ENCODE assay signal across 27 mouse cellular contexts in genomic region chr17:84896572-84896971, GRCm38 (mm10). TPM values are rescaled to one million over a fixed set of nuclear protein-coding genes. Genes with fewer than 3 reads are reported as not detected.
DNase-seq lines count a peak whose midpoint lies in the region; ATAC-seq and TF ChIP-seq lines count a peak whose summit lies in the region.
"Had no signal": no experiment of that assay in that cellular context is flagged by ENCODE, and none has a peak within 500 bp of the region (broad histone marks: within the 10 kb centered on the region; RNA-seq: fewer than 3 reads in every experiment).

No protein-coding gene starts in this region.

- TF ChIP-seq EP300 in liver, postnatal 0 days (IDR thresholded peaks at IDR 0.05; ENCODE audit: low read depth) = no peak

- no peaks in the 10 kb centered on the region for H3K27me3 ChIP-seq in kidney, adult 2 months (replicated peaks; ENCODE audit: control insufficient read depth, insufficient read depth, low read length)
- no peaks in the 10 kb centered on the region for H3K27me3 ChIP-seq in kidney, embryonic 16.5 days (ENCODE audit: insufficient read depth, low read length)
- H3K27me3 ChIP-seq in liver, embryonic 15.5 days = no peaks in the 10 kb centered on the region
- H3K27me3 ChIP-seq in liver, postnatal 0 days (ENCODE audit: insufficient read depth, low read length) = no peaks in the 10 kb centered on the region
- H3K27me3 ChIP-seq in forebrain, embryonic 10.5 days (ENCODE audit: poor library complexity, severe bottlenecking) = no peaks in the 10 kb centered on the region
- H3K27me3 ChIP-seq: CH12.LX; embryonic facial prominence, embryonic 13.5 days; embryonic facial prominence, embryonic 15.5 days; forebrain, embryonic 13.5 days; forebrain, embryonic 15.5 days; Patski had no signal

- H3K4me1 ChIP-seq in kidney, adult 2 months (ENCODE audit: control insufficient read depth, insufficient read depth, low read length) = peaks cover 13% of the 10 kb centered on the region
- 0 out of 2 replicates have a peak, but pooled peaks cover 7% of the 10 kb centered on the region for H3K4me1 ChIP-seq in kidney, embryonic 16.5 days (ENCODE audit: insufficient read depth, low read length)
- H3K4me1 ChIP-seq in liver, embryonic 15.5 days (replicated peaks) = peaks cover 33% of the 10 kb centered on the region
- peaks cover 6% of the 10 kb centered on the region; the same call in 1 of the 2 replicates for H3K4me1 ChIP-seq in liver, postnatal 0 days (ENCODE audit: insufficient read depth)
- no peaks in the 10 kb centered on the region for H3K4me1 ChIP-seq in forebrain, embryonic 10.5 days
- H3K4me1 ChIP-seq: embryonic facial prominence, embryonic 13.5 days; embryonic facial prominence, embryonic 15.5 days; forebrain, embryonic 13.5 days had no signal

- no peaks in the 10 kb centered on the region for H3K9me3 ChIP-seq in kidney, embryonic 16.5 days (ENCODE audit: low read length)
- H3K9me3 ChIP-seq in liver, embryonic 15.5 days (replicated peaks) = 0 out of 2 replicates have a peak, but pooled peaks cover 5% of the 10 kb centered on the region
- no peaks in the 10 kb centered on the region for H3K9me3 ChIP-seq in liver, postnatal 0 days (ENCODE audit: low read length)
- H3K9me3 ChIP-seq in forebrain, embryonic 10.5 days = no peaks in the 10 kb centered on the region
- H3K9me3 ChIP-seq: embryonic facial prominence, embryonic 13.5 days; embryonic facial prominence, embryonic 15.5 days; forebrain, embryonic 13.5 days; forebrain, embryonic 15.5 days had no signal

- peak; percentile 47 for DNase-seq in kidney, adult 2 months
- no peak for DNase-seq in liver
- DNase-seq in liver, postnatal 0 days = no peak
- DNase-seq in forebrain, embryonic 10.5 days (ENCODE audit: extremely low spot score, low spot score) = no peak
- DNase-seq: adrenal gland, adult 8-10 months; adrenal gland, postnatal 14 days; adrenal gland, postnatal 36 days; B cell, adult 2 months; cerebellum, adult 11-12 months; cerebellum, adult 2 months; cerebellum, adult 9-10 months; cerebellum, postnatal 10 days; cerebellum, postnatal 25 days; embryo, embryonic 11 days; forebrain, postnatal 0 days had no signal

- no peak for TF ChIP-seq CTCF in kidney, adult 2 months (conservative IDR thresholded peaks at IDR 0.05; ENCODE audit: insufficient read depth, insufficient read length, low read depth, low read length)
- no peak for TF ChIP-seq CTCF in liver, postnatal 0 days (IDR thresholded peaks at IDR 0.05; ENCODE audit: low read depth)

- ATAC-seq in kidney, embryonic 16.5 days (ENCODE audit: low FRiP score, low TSS enrichment) = no peak
- no peak for ATAC-seq in liver, embryonic 15.5 days (ENCODE audit: insufficient read depth)
- ATAC-seq in liver, postnatal 0 days = no peak; the same call in 1 of the 2 replicates
- ATAC-seq: activated CD4-positive, CD25-positive, alpha-beta regulatory T cell, adult 4 months; CD4-positive, CD25-positive, alpha-beta regulatory T cell, adult 4 months; forebrain, embryonic 13.5 days; forebrain, embryonic 15.5 days; forebrain, postnatal 0 days; Patski had no signal

- H3K9ac ChIP-seq in kidney, embryonic 16.5 days (replicated peaks; ENCODE audit: low read length) = no peak overlapping the region
- no peak overlapping the region for H3K9ac ChIP-seq in liver, embryonic 15.5 days
- H3K9ac ChIP-seq in liver, postnatal 0 days (replicated peaks) = no peak overlapping the region
- H3K9ac ChIP-seq: embryonic facial prominence, embryonic 13.5 days; embryonic facial prominence, embryonic 15.5 days; forebrain, embryonic 13.5 days; forebrain, embryonic 15.5 days; forebrain, postnatal 0 days had no signal

- H3K4me2 ChIP-seq in kidney, embryonic 16.5 days (replicated peaks; ENCODE audit: low read depth, low read length) = no peak overlapping the region
- no peak overlapping the region for H3K4me2 ChIP-seq in liver, embryonic 15.5 days
- H3K4me2 ChIP-seq in liver, postnatal 0 days (ENCODE audit: low read depth, low read length) = no peak overlapping the region; the same call in 1 of the 2 replicates
- H3K4me2 ChIP-seq: embryonic facial prominence, embryonic 13.5 days; embryonic facial prominence, embryonic 15.5 days; forebrain, embryonic 13.5 days; forebrain, embryonic 15.5 days had no signal

- WGBS in kidney, adult 2 months = 45% methylated on average over 5 of the region's 5 CpGs
- 74% methylated on average over 5 of the region's 5 CpGs for WGBS in kidney, embryonic 16.5 days
- WGBS in liver, embryonic 15.5 days (ENCODE audit: insufficient replicate concordance) = 69% methylated on average over 5 of the region's 5 CpGs
- 69% methylated on average over 5 of the region's 5 CpGs for WGBS in liver, postnatal 0 days (ENCODE audit: insufficient replicate concordance)
- 92% methylated on average over 5 of the region's 5 CpGs for WGBS in forebrain, embryonic 10.5 days

- no peaks in the 10 kb centered on the region for H3K36me3 ChIP-seq in kidney, adult 2 months (ENCODE audit: control insufficient read depth, insufficient read depth, low read length)
- no peaks in the 10 kb centered on the region for H3K36me3 ChIP-seq in kidney, embryonic 16.5 days (ENCODE audit: insufficient read depth, low read length)
- no peaks in the 10 kb centered on the region for H3K36me3 ChIP-seq in liver, embryonic 15.5 days (replicated peaks)
- no peaks in the 10 kb centered on the region for H3K36me3 ChIP-seq in liver, postnatal 0 days (replicated peaks; ENCODE audit: insufficient read depth, low read length)
- H3K36me3 ChIP-seq in forebrain, embryonic 10.5 days (replicated peaks) = no peaks in the 10 kb centered on the region
- H3K36me3 ChIP-seq: embryonic facial prominence, embryonic 13.5 days; embryonic facial prominence, embryonic 15.5 days; forebrain, embryonic 15.5 days; G1E had no signal

- no peak overlapping the region for H3K27ac ChIP-seq in kidney, adult 2 months (ENCODE audit: insufficient read depth, low read depth, low read length)
- no peak overlapping the region for H3K27ac ChIP-seq in kidney, embryonic 16.5 days (ENCODE audit: low read length)
- peak overlapping the region; percentile 33; the same call in 1 of the 2 replicates for H3K27ac ChIP-seq in liver, embryonic 15.5 days (replicated peaks)
- peak overlapping the region; percentile 70 for H3K27ac ChIP-seq in liver, postnatal 0 days (ENCODE audit: low read depth)
- H3K27ac ChIP-seq in forebrain, embryonic 10.5 days = no peak overlapping the region
- H3K27ac ChIP-seq: embryonic facial prominence, embryonic 13.5 days; embryonic facial prominence, embryonic 15.5 days; forebrain, embryonic 13.5 days; forebrain, embryonic 15.5 days had no signal

- no peak for TF ChIP-seq POLR2A in kidney, adult 2 months (IDR thresholded peaks at IDR 0.05; ENCODE audit: low read depth, low read length)

- no peak overlapping the region for H3K4me3 ChIP-seq in kidney, adult 2 months (ENCODE audit: insufficient read depth, low read depth, low read length)
- H3K4me3 ChIP-seq in kidney, embryonic 16.5 days (ENCODE audit: low read length) = no peak overlapping the region
- H3K4me3 ChIP-seq in liver, embryonic 15.5 days (replicated peaks) = no peak overlapping the region
- H3K4me3 ChIP-seq in liver, postnatal 0 days (ENCODE audit: low read depth, low read length) = no peak overlapping the region
- H3K4me3 ChIP-seq in forebrain, embryonic 10.5 days = no peak overlapping the region
- H3K4me3 ChIP-seq: embryonic facial prominence, embryonic 13.5 days; embryonic facial prominence, embryonic 15.5 days; erythroblast, embryonic 14.5 days; forebrain, embryonic 13.5 days; forebrain, embryonic 15.5 days had no signal

RNA-seq across cellular contexts. Expression of gene Ppm1b, which starts 60.0 kb away (rescaled TPM):
- polyA plus RNA-seq in kidney, adult 2 months (2012; rRNA removed) = 34.2 and 46.4 TPM in 2 replicates
- polyA plus RNA-seq in kidney, embryonic 16.5 days (2015; fragmentation: Nextera tagmentation; extraction: Ambion mirVana) = 73.7 and 74.5 TPM in 2 replicates
- polyA plus RNA-seq in liver, embryonic 15.5 days (2015; fragmentation: Nextera tagmentation; extraction: Ambion mirVana) = 52.7 and 58.7 TPM in 2 replicates
- polyA plus RNA-seq in liver, postnatal 0 days (2015; fragmentation: Nextera tagmentation; extraction: Ambion mirVana) = 41.6 and 46.3 TPM in 2 replicates
- 57.1 and 57.5 TPM in 2 replicates for polyA plus RNA-seq in forebrain, embryonic 10.5 days (2016; fragmentation: Nextera tagmentation; extraction: Ambion mirVana)

Comparison
In these comparisons a context has a peak if more than half of its experiments do, and no peak if none do; other contexts are left out.
1. H3K27ac ChIP-seq: peak in liver, embryonic 15.5 days (single experiment) and liver, postnatal 0 days (single experiment); none in kidney, adult 2 months (single experiment), kidney, embryonic 16.5 days (single experiment) and forebrain, embryonic 10.5 days (single experiment).